Mouse (Mus musculus) liver, embryonic 14.5 days (tissue): ENCODE results near the gene Rhoa. TPM values are rescaled to one million over a fixed set of nuclear protein-coding genes. Genes with fewer than 3 reads are reported as not detected.
"Not testable (repeated sequence)": the region's sequence is repeated elsewhere in the genome, so short reads cannot be mapped to it uniquely, and the experiment has no call there.

ENCODE experiments used
- ATAC-seq: fragments of 200-750 bp; cut with Nextera tagmentation; 2 replicates; pipeline ENCODE4 v1.8.0; 2017; ENCODE audit warnings: moderate number of reproducible peaks, mild to moderate bottlenecking, moderate library complexity; ENCODE audit not compliant: insufficient read depth
- DNase-seq, 3 experiments: peaks; one replicate each; pipeline ENCODE4 v3.0.0-alpha.2; 2012 to 2013; ENCODE audit warnings: low read depth in 3 of 3, low spot score in 3 of 3
- H3K27ac ChIP-seq: fragments of 300-500 bp; sonication (generic); 2 replicates; pipeline ENCODE4 v1.5.1; 2014; ENCODE audit warnings: moderate library complexity, mild to moderate bottlenecking, control low read depth, inconsistent platforms
- H3K27me3 ChIP-seq: fragments of 300-500 bp; sonication (generic); 2 replicates; pipeline ENCODE4 v1.6.1; 2014; ENCODE audit warnings: mild to moderate bottlenecking, low read length, moderate library complexity; ENCODE audit not compliant: control insufficient read depth, insufficient read depth
- H3K36me3 ChIP-seq: fragments of 300-500 bp; sonication (generic); replicated peaks from 2 replicates; pipeline ENCODE4 v1.6.1; 2014; ENCODE audit warnings: low read depth; ENCODE audit not compliant: control insufficient read depth, insufficient read depth
- H3K4me1 ChIP-seq, 2 experiments: fragments of 200-500 bp in 1 of 2; fragments of 300-500 bp in 1 of 2; sonication (generic) in 1 of 2; replicated peaks; 2 replicates each; pipeline ENCODE4 v1.6.1; 2012 to 2014; ENCODE audit warnings: antibody characterized with exemption in 1 of 2, inconsistent platforms in 1 of 2, low read length in 1 of 2; ENCODE audit not compliant: control insufficient read depth in 2 of 2, insufficient read depth in 2 of 2
- H3K4me2 ChIP-seq: fragments of 300-500 bp; sonication (generic); 2 replicates; pipeline ENCODE4 v1.6.1; 2014; ENCODE audit warnings: low read depth, mild to moderate bottlenecking, control low read depth, moderate library complexity
- H3K4me3 ChIP-seq, 2 experiments: fragments of 200-500 bp in 1 of 2; fragments of 300-500 bp in 1 of 2; sonication (generic) in 1 of 2; 2 replicates each; pipeline ENCODE4 v1.5.1; 2012 to 2014; ENCODE audit warnings: low read depth in 2 of 2, low read length in 2 of 2, mild to moderate bottlenecking in 2 of 2, control low read depth in 1 of 2, inconsistent platforms in 1 of 2, moderate library complexity in 1 of 2; ENCODE audit not compliant: insufficient read depth in 1 of 2
- H3K9ac ChIP-seq: fragments of 300-500 bp; sonication (generic); replicated peaks from 2 replicates; pipeline ENCODE4 v1.6.1; 2014; ENCODE audit warnings: mild to moderate bottlenecking, control low read depth, moderate library complexity
- H3K9me3 ChIP-seq: fragments of 300-500 bp; sonication (generic); 2 replicates; pipeline ENCODE4 v1.6.1; 2016; ENCODE audit warnings: low read length, mixed read lengths; ENCODE audit not compliant: control insufficient read depth
- CTCF ChIP-seq: IDR thresholded peaks from 2 replicates; pipeline ENCODE4 v1.5.1; 2016; ENCODE audit warnings: antibody characterized with exemption, low read depth, control low read depth
- EP300 ChIP-seq: IDR thresholded peaks from 2 replicates; pipeline ENCODE4 v1.6.1; 2016; ENCODE audit warnings: antibody characterized with exemption, low read depth
- WGBS: fragments of 180-500 bp; shearing (Covaris S2); extraction: QIAGEN DNeasy Blood & Tissue Kit; methylation state at CpG from one replicate; pipeline ENCODE4 v1.1.7; 2014; ENCODE audit not compliant: insufficient replicate concordance; 5-methylcytosine and 5-hydroxymethylcytosine counted together
- polyA plus RNA-seq, 2 experiments: library from polyadenylated mRNA; depleted of rRNA in 1 of 2; stranded (reverse) in 1 of 2; unstranded in 1 of 2; fragments of >200 nt; fragmentation: Nextera tagmentation in 1 of 2; extraction: Ambion mirVana in 1 of 2; gene quantifications; 2 replicates each; pipeline versions ENCODE4 v1.2.1 to v1.2.3; 2012 to 2014

Rhoa gene
- polyA plus RNA-seq, 2 experiments = 76.4 to 130 TPM

- Histone ChIP-seq H3K9ac (no peak overlapping the region), H3K36me3 (no peaks in the 10 kb centered on the region), H3K4me2 (no peak overlapping the region), H3K4me1 (peaks cover 0 to 7% of the 10 kb centered on the region in 2 experiments; a peak in 2 of 4 replicates), H3K27ac (no peak overlapping the region), H3K9me3 (no peaks in the 10 kb centered on the region), H3K27me3 (no peaks in the 10 kb centered on the region), H3K4me3 (no peak overlapping the region)
- WGBS = 55% methylated on average over 10 of the region's 10 CpGs
- DNase-seq (peak in 2 of 3 experiments; percentile 41 to 45), ATAC-seq (no peak)
- TF ChIP-seq CTCF = peak; percentile 81
- TF ChIP-seq EP300 = no peak
Observed at GRCm38 (mm10) chr9:108278697-108279450, 27.1 kb upstream of the Rhoa start.

DNA sequence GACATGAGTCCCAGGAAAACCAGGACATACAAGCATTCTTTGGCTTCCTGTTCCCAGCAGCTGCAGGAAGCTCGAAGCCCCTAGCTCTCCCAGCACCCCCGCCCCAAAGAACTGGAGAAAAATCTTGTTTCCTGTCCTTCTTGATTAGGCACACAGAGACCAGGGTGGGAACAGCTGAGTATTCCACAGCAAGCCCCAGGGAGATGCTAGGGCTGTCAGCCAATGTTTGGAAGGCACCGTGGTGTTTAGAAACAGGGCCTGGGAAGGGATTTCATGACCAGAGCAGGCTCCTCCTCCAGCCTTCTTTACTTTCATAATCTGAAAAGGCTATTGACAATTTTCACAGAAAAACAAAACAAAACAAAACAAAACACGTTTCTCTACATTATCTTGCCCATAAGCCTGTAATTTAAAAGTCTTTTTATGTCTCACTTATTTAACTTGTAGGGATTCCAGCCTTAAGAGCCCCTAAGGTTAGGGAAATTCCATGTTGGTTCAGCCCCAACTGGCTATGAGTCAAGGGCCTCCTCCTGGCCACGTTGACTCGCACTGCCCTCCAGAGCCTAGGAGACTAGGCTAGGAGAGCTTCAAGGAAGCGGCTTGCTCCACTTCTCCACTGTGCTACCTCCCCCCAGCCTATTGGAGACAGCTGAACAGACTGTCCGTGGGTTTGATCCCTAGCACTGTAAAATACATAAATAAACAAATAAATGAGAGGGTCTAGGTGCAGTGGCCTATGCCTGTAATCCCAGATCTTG lies 25.7 kb upstream of the Rhoa start:
- H3K4me2 ChIP-seq = no peak overlapping the region
- ATAC-seq (no peak), DNase-seq (no peak)
- H3K4me1 ChIP-seq = peaks cover 0 to 3% of the 10 kb centered on the region in 2 experiments; a peak in 2 of 4 replicates
- TF ChIP-seq EP300 (no peak), CTCF (no peak)
- no peaks in the 10 kb centered on the region for H3K9me3 ChIP-seq
- no peaks in the 10 kb centered on the region for H3K27me3 ChIP-seq
- no peak overlapping the region for H3K27ac ChIP-seq
- no peak overlapping the region for H3K4me3 ChIP-seq
- 24% methylated on average over 8 of the region's 8 CpGs for WGBS
- H3K9ac ChIP-seq = no peak overlapping the region
- H3K36me3 ChIP-seq = no peaks in the 10 kb centered on the region

GRCm38 (mm10) chr9:108284410-108284809 lies 21.5 kb upstream of the Rhoa start:
- Histone ChIP-seq H3K9me3 (no peaks in the 10 kb centered on the region), H3K4me1 (peaks cover 4 to 5% of the 10 kb centered on the region in 2 experiments; a peak in 2 of 4 replicates), H3K27me3 (no peaks in the 10 kb centered on the region), H3K4me2 (no peak overlapping the region), H3K9ac (no peak overlapping the region), H3K4me3 (no peak overlapping the region), H3K27ac (no peak overlapping the region), H3K36me3 (no peaks in the 10 kb centered on the region)
- DNase-seq (peak in 2 of 3 experiments; percentile 60 to 66), ATAC-seq (peak; percentile 80)
- TF ChIP-seq EP300 (no peak), CTCF (peak; percentile 91)
- WGBS = 8% methylated on average over 6 of the region's 6 CpGs

DNA sequence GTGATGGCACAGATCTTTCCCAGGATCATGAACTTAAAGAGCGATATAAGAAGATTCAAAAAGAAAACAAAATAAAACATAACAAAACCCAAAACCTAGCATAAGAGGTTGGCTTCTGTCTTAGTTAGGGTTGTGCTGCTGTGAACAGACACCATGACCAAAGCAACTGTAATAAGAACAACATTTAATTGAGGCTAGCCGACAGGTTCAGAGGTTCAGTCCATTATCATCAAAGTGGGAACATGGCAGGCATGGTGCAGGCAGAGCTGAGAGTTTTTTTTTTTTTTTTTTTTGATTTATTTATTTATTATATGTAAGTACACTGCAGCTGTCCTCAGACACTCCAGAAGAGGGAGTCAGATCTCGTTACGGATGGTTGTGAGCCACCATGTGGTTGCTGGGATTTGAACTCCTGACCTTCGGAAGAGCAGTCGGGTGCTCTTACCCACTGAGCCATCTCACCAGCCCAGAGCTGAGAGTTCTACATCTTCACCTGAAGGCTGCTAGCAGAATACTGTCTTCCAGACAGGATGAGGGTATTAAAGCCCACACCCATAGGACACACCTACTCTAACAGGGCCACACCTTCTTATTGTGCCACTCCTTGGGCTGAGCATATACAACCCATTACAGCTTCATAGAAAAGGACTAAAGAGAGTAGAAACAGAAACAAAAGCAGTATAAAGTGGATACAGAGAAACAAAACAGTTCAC lies 18.2 kb upstream of the Rhoa start:
- not testable (repeated sequence) for H3K27ac ChIP-seq, DNase-seq, H3K9me3 ChIP-seq, H3K4me3 ChIP-seq, H3K36me3 ChIP-seq, H3K27me3 ChIP-seq, H3K9ac ChIP-seq, ATAC-seq, H3K4me2 ChIP-seq
- H3K4me1 ChIP-seq = peaks cover 12 to 14% of the 10 kb centered on the region in 2 experiments; a peak in 3 of 4 replicates
- WGBS = 78% methylated on average over 4 of the region's 6 CpGs

GRCm38 (mm10) chr9:108289347-108289746 lies 16.6 kb upstream of the Rhoa start:
- Histone ChIP-seq H3K27me3 (no peaks in the 10 kb centered on the region), H3K4me3 (peak overlapping the region in 1 of 2 experiments; percentile 65; a peak in 1 of 4 replicates), H3K27ac (no peak overlapping the region; the same call in 1 of the 2 replicates), H3K36me3 (no peaks in the 10 kb centered on the region), H3K4me2 (peak overlapping the region; percentile 88), H3K9me3 (no peaks in the 10 kb centered on the region), H3K9ac (peak overlapping the region; percentile 69), H3K4me1 (peaks cover 12 to 14% of the 10 kb centered on the region in 2 experiments; a peak in 3 of 4 replicates)
- TF ChIP-seq CTCF = no peak
- TF ChIP-seq EP300 = no peak
- 53% methylated on average over 2 of the region's 2 CpGs for WGBS
- DNase-seq (no peak), ATAC-seq (no peak)
